Mouse (Mus musculus) embryonic fibroblast, embryonic 13.5 days (primary cell): ENCODE data around the gene Ptov1.

ENCODE experiments used
- CTCF ChIP-seq: IDR thresholded peaks from 2 replicates; pipeline ENCODE4 v1.5.1; 2011; ENCODE audit warnings: mild to moderate bottlenecking, control low read depth, low read length, moderate library complexity, borderline replicate concordance; ENCODE audit not compliant: insufficient read depth
- POLR2A ChIP-seq: IDR thresholded peaks from 2 replicates; pipeline ENCODE4 v1.6.1; 2011; ENCODE audit warnings: low read depth, mild to moderate bottlenecking, control low read depth, low read length, moderate library complexity

DNA sequence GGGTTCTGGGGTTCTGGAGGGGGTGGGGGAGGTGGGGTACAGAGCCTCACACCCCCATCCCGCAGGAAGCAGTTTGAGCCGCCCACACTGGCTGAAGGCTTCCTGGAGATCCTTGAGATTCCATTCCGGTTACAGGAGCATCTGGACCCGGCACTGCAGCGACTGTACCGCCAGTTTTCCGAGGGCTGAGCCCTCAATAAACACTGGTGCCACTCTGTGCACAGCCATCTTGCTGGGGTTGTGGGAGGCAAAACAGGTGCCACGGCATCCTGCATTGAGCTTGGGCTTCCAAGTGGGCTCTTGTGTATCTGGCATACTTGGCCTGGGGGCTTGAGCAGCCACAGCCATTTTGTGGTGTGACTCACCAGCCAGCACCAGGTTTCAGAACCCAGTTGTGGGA lies 7.2 kb downstream of the Ptov1 start:
- TF ChIP-seq CTCF (no peak), POLR2A (no peak)
